Mouse (Mus musculus): ENCODE results near the gene Olfr686.

DNA sequence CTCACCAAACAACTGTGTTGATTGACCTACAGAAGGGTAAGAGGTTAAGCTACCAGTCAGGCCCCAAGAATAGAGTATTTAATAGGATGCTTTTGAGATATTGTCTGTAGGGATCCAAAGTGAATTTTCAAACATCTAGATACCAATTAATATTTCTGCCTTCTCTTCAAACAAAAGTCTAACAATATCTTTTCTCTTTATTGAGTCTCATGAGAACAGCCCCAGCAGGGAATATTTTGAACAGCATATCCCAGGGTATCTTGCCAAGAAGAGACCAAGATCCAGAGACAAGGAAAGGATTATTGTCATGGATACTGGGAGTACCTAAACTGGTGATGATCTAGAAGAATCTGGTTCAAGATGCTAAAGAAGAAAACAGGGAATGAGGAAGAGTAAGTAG is at the start of gene Olfr686:
- TF ChIP-seq EP300 (optimal IDR thresholded peaks at IDR 0.05) (no peak), CTCF (IDR thresholded peaks at IDR 0.05; ENCODE audit: low read depth) (no peak)

All from stomach, postnatal 0 days (tissue).